Mouse (Mus musculus) erythroblast, embryonic 14.5 days (primary cell): ENCODE results near the gene B4galnt3.

ENCODE experiments used
- GATA1 ChIP-seq: IDR thresholded peaks from 2 replicates; pipeline ENCODE4 v1.6.1; 2012; ENCODE audit warnings: low read length, inconsistent platforms, mixed read lengths
- TAL1 ChIP-seq: IDR thresholded peaks from 3 replicates; pipeline ENCODE4 v1.6.1; 2012; ENCODE audit warnings: low read length, inconsistent platforms, mixed read lengths

- TF ChIP-seq GATA1 (no peak), TAL1 (no peak)
These were observed 51.8 kb downstream of the B4galnt3 start for GRCm38 (mm10) chr6:120242530-120242929.
